ENCODE assay signal across 8 mouse cellular contexts in genomic region chr5:110230780-110231461, GRCm38 (mm10). TPM values are rescaled to one million over a fixed set of nuclear protein-coding genes. Genes with fewer than 3 reads are reported as not detected.
DNase-seq lines count a peak whose midpoint lies in the region; ATAC-seq and TF ChIP-seq lines count a peak whose summit lies in the region.

TSS of gene Ankle2 (plus strand) at chr5:110231004.

- peak within 1 kb of the TSS; percentile 73 for H3K4me2 ChIP-seq in hindbrain, postnatal 0 days (ENCODE audit: low read depth, low read length)

- TF ChIP-seq CTCF in gastrocnemius, adult 2 months (IDR thresholded peaks at IDR 0.05): no peak
- TF ChIP-seq CTCF in hindbrain, postnatal 0 days (IDR thresholded peaks at IDR 0.05; ENCODE audit: low read depth): no peak
- no peak for TF ChIP-seq CTCF in left cerebral cortex, adult 2 months (IDR thresholded peaks at IDR 0.05)

- H3K27ac ChIP-seq in gastrocnemius, adult 2 months: peak within 1 kb of the TSS; percentile 97
- H3K27ac ChIP-seq in hindbrain, postnatal 0 days: peak within 1 kb of the TSS; percentile 94
- H3K27ac ChIP-seq in left cerebral cortex, adult 2 months: peak within 1 kb of the TSS; percentile 90

- no peaks in the 10 kb centered on the region for H3K27me3 ChIP-seq in hindbrain, postnatal 0 days (ENCODE audit: insufficient read depth, low read length)

- peak; percentile 96 for ATAC-seq in hindbrain, postnatal 0 days
- peak; percentile 92 for ATAC-seq in megakaryocyte, adult 5-6 weeks (ENCODE audit: poor library complexity, severe bottlenecking)

- intact Hi-C loops in gastrocnemius, adult 2 months (cut with DNase I): loop anchor here (5.0 kb wide), 1 partner anchor 36 kb away; the partner anchor contains the start of gene Pgam5
- intact Hi-C loops in left cerebral cortex, adult 2 months (cut with DNase I): no loop called here

- H3K9me3 ChIP-seq in hindbrain, postnatal 0 days (ENCODE audit: low read length): no peaks in the 10 kb centered on the region

- peaks cover 15% of the 10 kb centered on the region; the same call in 1 of the 2 replicates for H3K36me3 ChIP-seq in hindbrain, postnatal 0 days (ENCODE audit: insufficient read depth, low read length)

- 1% methylated on average over 66 of the region's 81 CpGs for WGBS in hindbrain, postnatal 0 days

- peak within 1 kb of the TSS; percentile 96 for H3K4me3 ChIP-seq in gastrocnemius, adult 2 months
- H3K4me3 ChIP-seq in hindbrain, postnatal 0 days (ENCODE audit: low read length): peak within 1 kb of the TSS; percentile 91
- peak within 1 kb of the TSS; percentile 80 for H3K4me3 ChIP-seq in left cerebral cortex, adult 2 months

- peak within 1 kb of the TSS; percentile 92 for H3K9ac ChIP-seq in hindbrain, postnatal 0 days (replicated peaks; ENCODE audit: low read length)

- H3K4me1 ChIP-seq in hindbrain, postnatal 0 days (ENCODE audit: insufficient read depth, low read length): peaks cover 16% of the 10 kb centered on the region; the same call in 1 of the 2 replicates

- DNase-seq in WW6 (ENCODE audit: low read depth, low spot score): peak; percentile 86
- peak; percentile 86 to 91 for DNase-seq in cerebellum, postnatal 4 days (ENCODE audit: low spot score in 2 of 2)
- DNase-seq in gastrocnemius, adult 2 months: peak; percentile 95
- DNase-seq in hindbrain, postnatal 0 days (ENCODE audit: low spot score): peak; percentile 95
- DNase-seq in left cerebral cortex, adult 2 months (ENCODE audit: extremely low spot score in 1 of 2, low spot score in 2 of 2): peak; percentile 92 to 95
- peak; percentile 89 to 90 for DNase-seq in right cerebral cortex, adult 2 months (ENCODE audit: low spot score in 2 of 2)
- DNase-seq in urinary bladder, postnatal 14 days (ENCODE audit: low spot score): peak; percentile 93

RNA-seq across cellular contexts. Expression of gene Ankle2, which starts in this region (rescaled TPM):
- total RNA-seq in gastrocnemius, adult 2 months (2021): 10 to 100 TPM; 29.4 to 33.3 TPM
- total RNA-seq in hindbrain, postnatal 0 days (2014; rRNA removed): 21.2 and 25.0 TPM in 2 replicates
- 19.6 and 20.5 TPM in 2 replicates for polyA plus RNA-seq in hindbrain, postnatal 0 days (2015; fragmentation: Nextera tagmentation; extraction: Ambion mirVana)
- 10 to 100 TPM; 35.0 to 43.6 TPM for total RNA-seq in left cerebral cortex, adult 2 months (2021)
- 59.7 and 62.4 TPM in 2 replicates for total RNA-seq in megakaryocyte, adult 5-6 weeks (2015)
- 86.8 and 106 TPM in 2 replicates for total RNA-seq in megakaryocyte, adult 5-6 weeks (2017)

Comparison
In these comparisons a context has a peak if more than half of its experiments do, and no peak if none do; other contexts are left out.
1. Peak in every context shown above with its lines: DNase-seq, ATAC-seq, H3K4me3 ChIP-seq and H3K27ac ChIP-seq.